Mouse (Mus musculus): ENCODE measurements around the gene Racgap1.
A peak's percentile ranks its signal among the peaks of the same experiment; 100 is the strongest.

Racgap1 gene

GRCm38 (mm10) chr15:99618595-99618994, 32.9 kb downstream of the Racgap1 start:
- no peak for DNase-seq (ENCODE audit: low read depth, low spot score)

DNA sequence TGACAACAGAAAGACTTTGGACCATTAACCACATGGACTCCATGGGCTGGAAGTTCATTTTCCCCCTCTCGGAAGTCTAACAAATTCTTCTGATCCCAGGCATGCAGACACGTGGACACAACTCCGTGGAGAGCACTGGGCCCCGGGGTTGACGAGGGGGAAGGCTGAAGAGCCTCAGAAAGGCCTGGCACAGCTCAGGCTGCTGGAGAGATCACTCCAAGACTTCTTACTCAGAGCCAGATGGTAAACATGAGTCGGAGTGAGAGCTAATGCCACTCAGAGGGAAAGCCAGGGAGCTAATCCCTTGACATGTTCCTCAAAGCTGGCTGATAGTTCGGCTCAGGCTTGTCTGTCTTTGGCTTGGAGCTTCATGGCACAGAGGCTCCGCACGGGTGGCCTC, 36.2 kb downstream of the Racgap1 start:
- DNase-seq (ENCODE audit: low read depth, low spot score), result peak; percentile 71

DNA sequence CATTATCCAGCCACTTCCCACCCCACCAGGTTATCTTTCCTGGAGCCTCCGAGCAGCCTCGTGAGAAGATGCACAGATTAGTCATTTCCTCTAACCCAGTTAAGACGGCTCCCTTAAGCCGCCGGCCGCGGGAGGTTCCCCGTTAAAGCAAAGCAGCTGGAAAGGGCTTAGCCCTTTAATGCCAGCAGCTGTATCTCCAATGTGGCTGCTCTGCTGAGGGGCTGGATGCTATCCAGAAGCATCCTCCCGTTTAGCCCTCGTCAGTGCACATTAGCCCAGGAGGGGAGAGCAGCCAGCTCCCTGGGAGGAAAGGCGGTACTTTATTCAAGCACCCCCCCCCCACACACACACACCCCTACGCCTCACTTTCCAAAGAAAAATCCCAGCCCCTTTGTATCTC, 36.7 kb downstream of the Racgap1 start:
- DNase-seq (ENCODE audit: low read depth, low spot score), result peak; percentile 54

- DNase-seq (ENCODE audit: low read depth, low spot score), result no peak
Observed at GRCm38 (mm10) chr15:99614273-99614672, 37.2 kb downstream of the Racgap1 start.

- no peak for DNase-seq (ENCODE audit: low read depth, low spot score)
Observed at GRCm38 (mm10) chr15:99611563-99611962, 39.9 kb downstream of the Racgap1 start.

GRCm38 (mm10) chr15:99608382-99609125, 42.9 kb downstream of the Racgap1 start:
- no peak for DNase-seq (ENCODE audit: low read depth, low spot score)

DNA sequence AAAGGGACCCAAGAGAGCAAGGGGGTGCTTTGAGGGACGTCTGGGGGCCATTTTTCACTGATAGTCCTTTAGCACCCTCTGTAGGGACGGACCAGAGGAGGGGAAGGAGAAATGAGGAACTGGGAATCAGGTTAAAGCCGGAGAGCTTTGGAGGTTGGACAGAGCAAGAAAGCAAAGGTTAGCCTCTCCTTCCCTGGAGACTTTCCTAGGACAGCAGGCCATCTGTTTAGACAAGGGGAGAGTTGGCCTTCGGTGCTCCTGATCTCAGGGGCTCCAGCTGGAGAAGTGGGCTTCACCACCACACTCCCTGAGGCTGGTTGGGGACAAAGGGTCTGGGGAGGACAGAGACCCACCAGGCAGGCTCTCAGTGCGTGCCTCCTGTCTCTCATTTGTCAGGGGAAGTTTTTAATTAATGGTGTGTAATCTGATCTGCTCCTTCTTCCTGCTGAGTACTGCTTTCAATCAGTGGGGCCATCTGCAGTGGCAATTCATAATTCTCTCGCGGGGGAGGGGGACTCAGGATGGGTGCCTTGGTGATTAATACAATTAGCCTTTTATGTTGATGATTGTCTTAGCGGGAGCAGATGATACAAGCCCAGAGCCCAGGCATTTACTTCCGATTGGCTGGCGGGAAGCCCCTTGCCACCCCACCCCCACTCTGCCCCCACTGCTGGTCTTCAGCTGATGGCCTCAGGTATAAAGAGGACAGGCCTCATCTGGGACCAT, 43.9 kb downstream of the Racgap1 start:
- DNase-seq (ENCODE audit: low read depth, low spot score), result peak; percentile 75

DNA sequence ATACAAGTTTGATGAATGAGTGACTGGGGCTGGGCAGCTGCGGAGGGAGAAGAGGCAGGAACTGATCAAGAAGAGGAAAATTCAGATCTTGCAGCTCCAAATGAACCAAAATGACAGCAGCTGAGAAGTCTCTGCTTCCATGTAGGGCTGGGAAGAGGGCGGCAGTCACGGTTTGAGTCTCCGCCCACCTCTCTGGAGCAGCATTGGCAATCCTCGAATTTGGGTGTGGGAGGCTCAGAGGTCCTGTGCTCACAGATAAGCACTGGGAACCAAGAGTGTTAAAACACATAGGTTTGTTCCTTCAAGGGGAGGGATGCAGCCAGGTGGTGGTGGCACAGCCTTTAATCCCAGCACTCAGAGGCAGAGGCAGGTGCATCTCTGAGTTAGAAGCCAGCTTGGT, 44.9 kb downstream of the Racgap1 start:
- no peak for DNase-seq (ENCODE audit: low read depth, low spot score)

DNA sequence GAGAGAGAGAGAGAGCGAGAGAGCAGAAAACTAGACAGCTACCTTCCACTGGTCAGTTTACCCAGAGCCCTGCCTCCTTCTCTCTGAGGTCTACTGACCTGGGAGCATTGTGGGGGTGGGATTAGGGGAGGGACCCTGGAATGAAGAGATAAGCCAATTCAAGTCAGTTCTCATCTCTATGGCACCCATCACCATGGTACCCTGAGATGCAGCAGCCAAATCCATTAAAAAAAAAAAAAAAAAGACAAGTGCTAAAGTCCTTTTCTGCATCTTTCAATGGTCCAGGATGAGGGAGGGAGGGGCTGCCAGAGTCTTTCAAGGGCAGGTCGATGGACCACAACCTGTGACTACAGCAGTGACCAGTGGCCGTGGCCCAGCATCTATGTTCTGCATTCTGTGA, 45.9 kb downstream of the Racgap1 start:
- DNase-seq (ENCODE audit: low read depth, low spot score), result no peak

- no peak for DNase-seq (ENCODE audit: low read depth, low spot score)
Observed at GRCm38 (mm10) chr15:99603216-99603615, 48.2 kb downstream of the Racgap1 start.

GRCm38 (mm10) chr15:99602206-99602820, 49.1 kb downstream of the Racgap1 start:
- no peak for DNase-seq (ENCODE audit: low read depth, low spot score)

DNA sequence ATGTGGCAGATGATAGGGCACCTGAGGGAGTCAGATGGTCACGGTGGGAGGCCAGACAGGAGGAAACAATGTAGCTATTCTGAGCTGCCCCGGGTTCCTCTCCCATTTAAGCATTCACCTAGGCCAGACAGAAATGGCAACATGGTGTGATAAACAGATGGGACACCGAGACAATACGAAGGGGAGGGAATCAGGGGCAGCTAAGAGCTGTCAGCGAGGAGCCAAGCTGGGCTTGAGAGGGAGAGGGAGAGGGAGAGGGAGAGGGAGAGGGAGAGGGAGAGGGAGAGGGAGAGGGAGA, 49.7 kb downstream of the Racgap1 start:
- no peak for DNase-seq (ENCODE audit: low read depth, low spot score)

- no peak for DNase-seq (ENCODE audit: low read depth, low spot score)
Observed at GRCm38 (mm10) chr15:99600986-99601822, 50.3 kb downstream of the Racgap1 start, which contains the start of gene Aqp6. Gene Aqp6, plus strand, starts transcription at chr15:99601400.

GRCm38 (mm10) chr15:99599245-99600070, 52.0 kb downstream of the Racgap1 start:
- DNase-seq (ENCODE audit: low read depth, low spot score), result no peak

GRCm38 (mm10) chr15:99597596-99597995, 53.9 kb downstream of the Racgap1 start:
- DNase-seq (ENCODE audit: low read depth, low spot score), result no peak

DNA sequence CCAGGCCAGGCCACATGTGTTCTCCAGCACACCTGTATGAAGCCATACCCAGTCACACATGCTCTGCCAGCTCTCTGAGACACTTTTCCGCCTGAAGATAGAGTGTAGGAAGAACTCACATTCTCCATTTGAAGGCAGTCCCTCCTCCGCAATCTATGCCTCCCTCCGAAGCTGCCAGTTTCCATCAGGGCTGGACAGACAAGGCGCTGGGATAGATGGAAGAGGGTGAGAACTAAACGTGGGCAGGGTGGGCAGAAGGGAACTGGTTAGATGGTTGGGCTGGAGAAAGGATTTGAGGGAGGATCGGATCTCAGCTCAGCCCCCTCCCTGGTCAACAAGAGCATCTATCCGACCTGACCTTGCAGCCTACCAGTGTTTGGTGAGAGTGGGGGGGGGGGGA, 54.6 kb downstream of the Racgap1 start:
- DNase-seq (ENCODE audit: low read depth, low spot score), result no peak

GRCm38 (mm10) chr15:99596056-99596687, 55.3 kb downstream of the Racgap1 start:
- peak; percentile 78 for DNase-seq (ENCODE audit: low read depth, low spot score)

- DNase-seq (ENCODE audit: low read depth, low spot score), result no peak
Observed at GRCm38 (mm10) chr15:99594951-99595350, 56.5 kb downstream of the Racgap1 start.

- no peak for DNase-seq (ENCODE audit: low read depth, low spot score)
Observed at GRCm38 (mm10) chr15:99592877-99593276, 58.6 kb downstream of the Racgap1 start.

DNA sequence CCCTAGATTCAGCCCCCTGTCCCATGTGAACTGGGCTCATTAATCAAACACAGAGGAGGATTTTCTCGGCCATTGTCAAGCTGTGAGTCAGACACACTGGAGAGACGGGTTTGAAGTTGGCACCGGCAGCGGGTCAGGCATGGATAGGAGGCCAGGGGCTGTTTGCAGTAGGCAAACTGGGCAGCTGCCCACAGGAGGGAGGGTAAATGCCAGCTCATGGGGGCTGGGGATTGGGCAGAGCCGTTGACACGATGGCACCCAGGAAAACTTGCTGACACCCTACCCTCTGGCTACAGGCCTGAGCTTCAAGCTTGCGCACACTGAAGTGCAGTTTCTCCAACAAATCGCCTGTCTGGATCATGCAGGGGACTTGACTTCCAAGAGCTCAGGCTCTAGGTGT, 59.3 kb downstream of the Racgap1 start:
- no peak for DNase-seq (ENCODE audit: low read depth, low spot score)

All from retina, postnatal 7 days (tissue).